Mouse (Mus musculus) forebrain, embryonic 14.5 days (tissue): ENCODE measurements around the gene Grn. TPM values are rescaled to one million over a fixed set of nuclear protein-coding genes. Genes with fewer than 3 reads are reported as not detected.
"Not testable (repeated sequence)": the region's sequence is repeated elsewhere in the genome, so short reads cannot be mapped to it uniquely, and the experiment has no call there.

Source experiments
- ATAC-seq: fragments of 200-750 bp; cut with Nextera tagmentation; 2 replicates; pipeline ENCODE4 v1.8.0; 2017; ENCODE audit warnings: mild to moderate bottlenecking, moderate library complexity
- DNase-seq: peaks from one replicate; pipeline ENCODE4 v3.0.0-alpha.2; 2015; ENCODE audit warnings: low spot score
- H3K27ac ChIP-seq: fragments of 300-500 bp; sonication (generic); 2 replicates; pipeline ENCODE4 v1.5.1; 2014; ENCODE audit warnings: low read depth, mild to moderate bottlenecking, control low read depth, low read length, moderate library complexity
- H3K27me3 ChIP-seq: fragments of 300-500 bp; sonication (generic); replicated peaks from 2 replicates; pipeline ENCODE4 v1.6.1; 2014; ENCODE audit warnings: low read length, control low read depth, mixed read lengths; ENCODE audit not compliant: control insufficient read depth, insufficient read depth
- H3K36me3 ChIP-seq: fragments of 300-500 bp; sonication (generic); 2 replicates; pipeline ENCODE4 v1.6.1; 2014; ENCODE audit warnings: low read length, control low read depth; ENCODE audit not compliant: control insufficient read depth, insufficient read depth
- H3K4me1 ChIP-seq: fragments of 300-500 bp; sonication (generic); 2 replicates; pipeline ENCODE4 v1.6.1; 2014; ENCODE audit warnings: antibody characterized with exemption, low read length, control low read depth; ENCODE audit not compliant: control insufficient read depth, insufficient read depth
- H3K4me2 ChIP-seq: fragments of 300-500 bp; sonication (generic); 2 replicates; pipeline ENCODE4 v1.6.1; 2014; ENCODE audit warnings: mild to moderate bottlenecking, control low read depth, low read length
- H3K4me3 ChIP-seq: fragments of 300-500 bp; sonication (generic); 2 replicates; pipeline ENCODE4 v1.5.1; 2014; ENCODE audit warnings: low read depth, low read length, control low read depth
- H3K9ac ChIP-seq: fragments of 300-500 bp; sonication (generic); 2 replicates; pipeline ENCODE4 v1.6.1; 2014; ENCODE audit warnings: mild to moderate bottlenecking, low read length, control low read depth, moderate library complexity
- H3K9me3 ChIP-seq: fragments of 300-500 bp; sonication (generic); replicated peaks from 2 replicates; pipeline ENCODE4 v1.6.1; 2016; ENCODE audit warnings: low read length, control low read depth, mixed read lengths; ENCODE audit not compliant: control insufficient read depth
- WGBS: fragments of 180-500 bp; shearing (Covaris S2); extraction: QIAGEN DNeasy Blood & Tissue Kit; methylation state at CpG from one replicate; pipeline ENCODE4 v1.1.7; 2014; 5-methylcytosine and 5-hydroxymethylcytosine counted together
- polyA plus RNA-seq: library from polyadenylated mRNA; unstranded; fragments of >200 nt; fragmentation: Nextera tagmentation; extraction: Ambion mirVana; gene quantifications from 2 replicates; pipeline ENCODE4 v1.2.1, GENCODE M21; 2014

The Grn gene
- 28.6 and 38.8 TPM in 2 replicates for polyA plus RNA-seq

DNA sequence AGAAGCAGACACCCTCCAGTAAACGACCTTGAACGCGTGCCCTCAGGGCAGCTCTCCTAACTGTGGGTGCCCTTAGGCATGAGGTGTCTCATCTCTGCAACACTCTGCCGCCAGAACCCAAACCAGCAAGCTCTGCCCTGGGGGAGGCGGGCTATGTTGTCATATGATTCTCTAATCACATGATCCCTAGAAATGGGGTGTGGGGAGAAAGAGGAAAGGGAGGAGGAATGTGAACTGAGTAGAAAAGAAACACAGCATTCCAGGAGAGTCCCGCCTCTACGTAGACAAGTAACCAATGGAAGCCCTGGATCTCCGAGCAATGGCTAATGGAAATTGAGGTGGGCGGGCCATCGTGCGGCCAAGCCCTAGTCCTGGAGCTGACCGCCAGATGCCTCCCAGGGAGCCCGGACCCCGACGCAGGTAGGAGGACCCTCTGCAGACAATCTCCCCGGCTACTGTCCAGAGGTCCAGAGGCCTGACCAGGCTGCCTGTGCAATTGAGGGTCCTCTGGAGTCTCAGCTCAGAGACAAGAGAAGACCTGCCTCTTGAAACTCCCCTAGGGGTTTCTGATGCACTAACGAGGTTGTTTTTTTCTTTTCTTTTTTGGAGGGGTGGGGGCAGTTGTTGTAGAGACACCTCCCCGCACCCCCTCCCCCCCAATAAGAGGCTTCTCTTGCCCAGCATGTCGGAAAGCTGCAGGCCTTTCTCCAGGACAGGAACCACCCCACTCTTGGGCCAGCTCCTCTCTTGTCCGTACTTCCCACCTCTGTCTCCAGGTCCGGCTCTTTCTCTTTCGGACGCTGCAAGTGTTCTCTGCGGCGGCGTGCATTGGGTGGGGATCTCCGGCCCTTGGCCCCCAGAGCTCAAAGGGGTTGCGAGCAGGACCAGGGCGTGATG, at the start of gene Grn:
Grn (plus strand) TSS at position 195 of the 897 bp plus-strand sequence.
- 0 out of 2 replicates have a peak, but pooled peaks cover 3% of the 10 kb centered on the region for H3K4me1 ChIP-seq
- H3K9ac ChIP-seq, result peak within 1 kb of the TSS; percentile 64
- no peaks in the 10 kb centered on the region for H3K27me3 ChIP-seq
- peaks cover 19% of the 10 kb centered on the region for H3K36me3 ChIP-seq
- H3K4me3 ChIP-seq, result peak within 1 kb of the TSS; percentile 55
- WGBS, result under 1% methylated on average over 29 of the region's 29 CpGs
- H3K4me2 ChIP-seq, result peak within 1 kb of the TSS; percentile 100
- ATAC-seq (peak; percentile 91), DNase-seq (peak; percentile 97)
- no peaks in the 10 kb centered on the region for H3K9me3 ChIP-seq
- H3K27ac ChIP-seq, result peak within 1 kb of the TSS; percentile 69

DNA sequence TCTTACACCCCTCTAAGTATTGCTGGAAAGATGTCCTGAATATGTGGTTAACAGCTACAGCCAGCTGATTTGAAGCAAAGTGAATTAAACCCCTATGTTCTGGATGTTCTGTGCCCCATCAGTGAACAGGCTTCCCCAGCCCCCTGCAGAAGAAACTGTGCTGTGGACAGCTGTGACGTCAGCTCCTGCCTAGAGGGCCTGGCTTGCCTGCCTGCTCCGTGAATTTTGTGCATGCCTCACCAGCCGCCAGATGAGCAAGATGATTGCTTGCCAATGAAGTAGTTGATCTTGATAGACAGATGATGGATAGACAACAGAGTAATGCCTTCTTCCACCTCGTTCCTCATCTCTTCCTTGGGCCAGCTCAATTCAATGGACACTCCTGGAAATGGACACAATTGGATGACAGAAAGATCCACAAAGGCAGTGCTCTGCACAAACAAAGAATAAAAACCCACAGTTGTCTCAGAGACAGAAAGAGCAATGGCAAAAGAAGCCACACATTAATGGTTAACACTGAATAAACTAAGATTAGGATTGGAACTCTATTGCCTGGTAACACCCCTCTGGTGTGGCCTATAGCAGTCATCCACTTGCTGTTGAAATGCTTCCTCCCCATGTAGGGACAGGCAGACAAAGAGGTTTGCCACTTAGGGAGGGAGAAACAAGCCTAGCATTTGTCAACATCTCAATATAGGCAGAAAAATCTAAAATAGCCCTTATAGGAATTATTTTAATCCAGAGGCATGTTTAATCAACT, 48.6 kb upstream of the Grn start:
- Histone ChIP-seq H3K4me1 (peaks cover under 1% of the 10 kb centered on the region; the same call in 1 of the 2 replicates), H3K27me3 (no peaks in the 10 kb centered on the region), H3K27ac (no peak overlapping the region), H3K9ac (no peak overlapping the region), H3K4me3 (no peak overlapping the region), H3K36me3 (no peaks in the 10 kb centered on the region), H3K4me2 (no peak overlapping the region), H3K9me3 (no peaks in the 10 kb centered on the region)
- ATAC-seq (no peak), DNase-seq (no peak)
- WGBS, result 43% methylated on average over 4 of the region's 4 CpGs

DNA sequence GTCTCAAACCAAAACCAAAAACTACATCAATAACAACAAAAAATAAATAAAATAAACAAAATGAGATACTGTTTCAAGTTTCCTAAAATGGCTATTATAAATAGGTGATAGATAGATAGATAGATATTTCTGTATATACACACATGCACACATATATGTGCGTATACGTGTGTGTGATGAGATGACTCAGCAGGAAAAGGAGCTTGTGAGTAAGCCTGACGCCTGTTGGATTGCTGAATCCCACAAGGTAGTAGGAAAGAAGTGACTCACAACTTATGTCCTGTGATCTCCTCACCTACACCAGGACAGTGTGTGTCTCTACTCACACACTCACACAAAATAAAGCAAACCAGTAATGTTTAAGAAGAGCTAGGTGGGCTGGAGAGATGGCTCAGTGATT, 47.3 kb upstream of the Grn start:
- H3K9ac ChIP-seq, result no peak overlapping the region
- H3K27ac ChIP-seq, result no peak overlapping the region
- no peaks in the 10 kb centered on the region for H3K9me3 ChIP-seq
- no peak overlapping the region for H3K4me3 ChIP-seq
- ATAC-seq, result no peak
- H3K4me2 ChIP-seq, result no peak overlapping the region
- WGBS, result 88% methylated on average over 3 of the region's 3 CpGs
- DNase-seq, result no peak
- H3K4me1 ChIP-seq, result no peaks in the 10 kb centered on the region
- no peaks in the 10 kb centered on the region for H3K27me3 ChIP-seq
- no peaks in the 10 kb centered on the region for H3K36me3 ChIP-seq

DNA sequence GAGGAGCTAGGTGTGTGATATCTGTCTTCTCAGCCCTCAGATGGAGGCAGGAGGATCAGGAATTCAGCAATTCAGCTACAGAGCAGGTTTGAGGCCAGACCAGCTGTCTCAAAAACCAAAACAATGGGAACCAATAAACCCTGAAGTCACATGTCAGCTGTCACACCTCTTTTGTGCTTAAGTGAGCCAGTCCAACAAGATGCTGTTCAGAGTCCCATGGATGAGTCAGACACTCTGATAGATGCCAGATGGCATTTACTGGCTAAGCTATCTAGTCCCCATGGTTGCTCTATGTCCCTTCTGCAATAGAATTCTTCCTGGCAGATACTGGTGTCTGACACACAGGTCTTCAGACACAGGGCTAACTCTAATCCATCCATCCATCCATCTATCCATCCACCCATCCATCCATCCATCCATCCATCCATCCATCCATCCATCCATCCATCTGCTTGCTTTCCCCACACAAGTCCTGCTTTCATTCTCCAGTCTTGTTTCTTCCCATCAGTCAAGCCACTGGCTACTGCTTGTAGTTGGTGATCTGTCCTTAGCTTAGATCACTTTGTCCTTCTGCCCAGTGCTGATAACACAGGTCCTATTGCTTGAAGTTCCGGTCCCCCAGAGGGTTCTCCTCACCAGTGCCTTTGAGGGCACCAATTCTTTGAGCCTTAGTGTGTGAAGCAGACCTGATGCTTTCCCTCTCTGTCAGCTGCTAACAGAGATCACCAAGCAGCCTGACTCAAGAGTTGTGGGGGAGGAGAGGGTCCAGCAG, 46.6 kb upstream of the Grn start:
- no peak for ATAC-seq
- 93% methylated on average over 1 of the region's 1 CpGs for WGBS

DNA sequence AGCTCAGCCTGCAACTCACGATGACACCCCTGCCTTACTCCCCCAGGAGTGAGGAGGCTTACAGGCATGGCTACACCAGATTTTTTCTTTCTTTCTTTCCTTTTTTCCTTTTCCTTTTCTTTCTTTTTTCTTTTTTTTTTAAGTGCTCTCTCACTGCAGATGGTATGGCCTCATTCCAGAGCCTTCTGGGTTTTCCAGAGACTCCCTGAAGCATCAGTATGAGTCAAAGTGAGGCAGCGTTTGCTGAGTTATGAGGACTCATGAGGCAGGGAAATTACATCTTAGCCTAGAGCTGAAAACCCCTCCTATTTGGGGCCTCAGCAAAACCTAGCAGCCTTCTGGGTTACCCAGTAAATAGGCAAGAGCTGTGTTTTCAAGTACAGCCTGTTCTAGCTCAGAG, 45.7 kb upstream of the Grn start:
- WGBS, result 77% methylated on average over 2 of the region's 2 CpGs
- H3K27me3 ChIP-seq, result no peaks in the 10 kb centered on the region
- no peaks in the 10 kb centered on the region for H3K4me1 ChIP-seq
- no peak overlapping the region for H3K4me3 ChIP-seq
- no peak overlapping the region for H3K27ac ChIP-seq
- no peak overlapping the region for H3K9ac ChIP-seq
- no peaks in the 10 kb centered on the region for H3K36me3 ChIP-seq
- ATAC-seq, result no peak
- H3K4me2 ChIP-seq, result no peak overlapping the region
- peak; percentile 60 for DNase-seq
- no peaks in the 10 kb centered on the region for H3K9me3 ChIP-seq

More for the DNA sequence above, 46.6 kb upstream of the Grn start:
- no peak overlapping the region for H3K9ac ChIP-seq
- no peak overlapping the region for H3K27ac ChIP-seq
- no peaks in the 10 kb centered on the region for H3K27me3 ChIP-seq
- H3K4me2 ChIP-seq, result no peak overlapping the region
- no peak for DNase-seq
- no peaks in the 10 kb centered on the region for H3K4me1 ChIP-seq
- H3K36me3 ChIP-seq, result no peaks in the 10 kb centered on the region
- no peaks in the 10 kb centered on the region for H3K9me3 ChIP-seq
- no peak overlapping the region for H3K4me3 ChIP-seq

DNA sequence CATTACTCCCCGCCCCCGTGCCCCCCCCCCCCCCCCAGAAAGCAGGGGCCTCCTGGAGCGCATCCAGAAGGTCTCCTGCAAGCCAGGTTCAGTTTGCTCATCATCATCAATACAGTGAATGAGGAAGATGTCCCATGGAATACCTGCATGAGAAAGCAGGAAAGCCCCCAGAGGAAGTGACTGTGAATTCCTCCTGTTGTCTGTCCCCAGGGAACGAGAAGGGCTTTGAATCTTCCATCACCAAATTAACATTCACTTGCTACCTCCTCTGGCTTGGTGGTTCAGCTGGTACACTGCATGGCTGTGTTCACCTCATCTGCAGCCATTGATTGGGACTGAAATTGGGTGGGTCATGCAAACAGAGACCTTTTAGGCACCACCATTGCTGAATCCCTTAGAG, 45.0 kb upstream of the Grn start:
- Histone ChIP-seq H3K9ac (no peak overlapping the region), H3K36me3 (no peaks in the 10 kb centered on the region), H3K4me3 (no peak overlapping the region), H3K4me2 (no peak overlapping the region), H3K27ac (no peak overlapping the region), H3K9me3 (no peaks in the 10 kb centered on the region), H3K27me3 (no peaks in the 10 kb centered on the region), H3K4me1 (no peaks in the 10 kb centered on the region)
- ATAC-seq (no peak), DNase-seq (no peak)
- 48% methylated on average over 3 of the region's 4 CpGs for WGBS

DNA sequence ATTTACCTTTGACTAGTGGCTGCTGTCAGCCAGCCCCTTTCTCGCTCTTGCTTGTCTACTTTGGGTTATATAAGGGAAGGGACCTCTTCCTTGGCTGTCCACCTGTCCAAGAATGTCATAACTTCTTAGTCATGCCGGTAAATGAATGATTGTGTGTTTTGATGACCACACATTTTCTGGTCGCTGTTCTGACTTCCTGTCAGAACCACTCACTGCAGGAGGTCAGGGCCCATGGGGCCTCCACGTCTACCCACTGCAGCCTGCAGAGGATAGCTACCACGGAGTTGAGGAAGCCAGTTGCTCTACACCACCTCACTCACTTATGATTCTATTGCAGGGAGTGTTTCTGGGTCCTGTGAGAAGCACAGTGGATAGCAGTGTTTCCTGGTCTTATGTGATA, 44.0 kb upstream of the Grn start:
- H3K27me3 ChIP-seq, result no peaks in the 10 kb centered on the region
- no peaks in the 10 kb centered on the region for H3K9me3 ChIP-seq
- no peaks in the 10 kb centered on the region for H3K4me1 ChIP-seq
- DNase-seq, result no peak
- 75% methylated on average over 5 of the region's 5 CpGs for WGBS
- H3K4me3 ChIP-seq, result no peak overlapping the region
- H3K27ac ChIP-seq, result no peak overlapping the region
- no peak overlapping the region for H3K4me2 ChIP-seq
- ATAC-seq, result no peak
- H3K36me3 ChIP-seq, result no peaks in the 10 kb centered on the region
- no peak overlapping the region for H3K9ac ChIP-seq

DNA sequence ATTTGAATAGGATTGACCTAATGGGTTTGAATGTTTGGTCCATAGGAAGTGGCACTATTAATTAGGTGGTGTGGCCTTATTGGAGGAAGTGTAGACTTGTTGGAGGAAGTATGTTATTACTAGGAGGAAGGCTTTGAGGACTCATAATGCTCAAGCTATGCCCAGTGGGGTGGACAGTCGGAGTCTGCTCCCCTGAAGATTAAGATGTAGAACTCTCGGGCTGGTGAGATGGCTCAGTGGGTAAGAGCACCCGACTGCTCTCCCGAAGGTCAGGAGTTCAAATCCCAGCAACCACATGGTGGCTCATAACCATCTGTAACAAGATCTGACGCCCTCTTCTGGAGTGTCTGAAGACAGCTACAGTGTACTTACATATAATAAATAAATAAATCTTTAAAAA, 40.7 kb upstream of the Grn start:
- H3K9ac ChIP-seq, H3K9me3 ChIP-seq, H3K4me1 ChIP-seq, DNase-seq, H3K27me3 ChIP-seq, H3K4me2 ChIP-seq, H3K36me3 ChIP-seq, ATAC-seq, H3K27ac ChIP-seq, H3K4me3 ChIP-seq: not testable (repeated sequence)
- WGBS, result 90% methylated on average over 4 of the region's 5 CpGs
